Mouse (Mus musculus) retina, postnatal 1 day (tissue): Measurements from ENCODE around the gene Slc7a11.

Experiments
- DNase-seq: peaks from one replicate; pipeline ENCODE4 v3.0.0-alpha.2; 2012

Slc7a11 gene

GRCm38 (mm10) chr3:50388786-50389185 lies 54.6 kb downstream of the Slc7a11 start:
- DNase-seq = peak; percentile 53

DNA sequence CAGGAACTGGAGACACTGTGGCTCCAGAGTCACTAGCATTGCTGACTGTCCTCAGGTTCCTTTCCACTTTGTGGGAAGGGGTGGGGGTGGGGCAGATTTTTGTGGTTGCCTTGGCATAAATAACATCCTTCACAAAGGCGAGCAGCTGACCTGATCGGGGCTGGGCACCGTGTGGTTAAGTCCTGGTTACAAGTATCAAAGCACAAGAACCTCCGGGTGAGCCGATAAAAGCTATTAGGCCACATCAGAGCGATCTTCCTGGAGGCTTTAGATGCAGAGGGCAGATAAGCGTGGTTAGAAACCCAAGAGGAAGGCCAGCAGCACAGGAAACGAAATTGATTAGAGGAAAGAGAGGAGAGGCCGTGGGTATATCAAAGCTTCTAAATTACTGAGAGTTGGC lies 55.1 kb downstream of the Slc7a11 start:
- DNase-seq = peak; percentile 47

- peak; percentile 34 for DNase-seq
Measured at GRCm38 (mm10) chr3:50387280-50387679, 56.1 kb downstream of the Slc7a11 start.

DNA sequence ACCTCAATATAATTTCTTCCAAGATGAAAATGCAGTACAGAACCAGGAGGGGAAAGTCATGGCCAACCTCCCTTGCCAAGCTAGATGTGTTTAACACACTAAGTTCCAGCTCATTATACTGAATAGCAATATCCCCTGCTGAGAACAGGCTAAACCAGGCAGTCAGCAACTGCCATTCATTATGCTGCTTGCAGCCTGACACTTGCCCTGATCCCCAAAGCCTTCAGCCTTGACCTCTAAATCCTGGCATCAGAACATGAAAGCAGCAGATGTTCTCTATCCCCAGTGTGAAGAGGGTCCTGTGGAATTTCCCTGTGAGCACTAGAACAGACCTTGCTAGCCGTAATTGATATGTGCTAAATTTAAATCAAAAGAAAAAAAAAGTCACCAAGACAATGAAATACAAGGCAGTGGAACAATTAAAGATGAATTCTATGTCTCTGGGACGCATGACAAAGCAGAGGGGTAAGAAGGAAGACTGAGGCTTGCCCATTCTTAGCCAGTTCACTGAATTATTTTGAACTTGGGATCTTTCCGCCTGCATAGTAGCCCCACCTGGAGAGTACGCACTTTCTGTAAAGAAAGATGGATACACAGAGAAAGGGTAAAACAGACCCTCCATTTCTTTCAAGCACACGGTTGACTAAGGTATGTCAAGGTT lies 56.7 kb downstream of the Slc7a11 start:
- DNase-seq = peak; percentile 87

DNA sequence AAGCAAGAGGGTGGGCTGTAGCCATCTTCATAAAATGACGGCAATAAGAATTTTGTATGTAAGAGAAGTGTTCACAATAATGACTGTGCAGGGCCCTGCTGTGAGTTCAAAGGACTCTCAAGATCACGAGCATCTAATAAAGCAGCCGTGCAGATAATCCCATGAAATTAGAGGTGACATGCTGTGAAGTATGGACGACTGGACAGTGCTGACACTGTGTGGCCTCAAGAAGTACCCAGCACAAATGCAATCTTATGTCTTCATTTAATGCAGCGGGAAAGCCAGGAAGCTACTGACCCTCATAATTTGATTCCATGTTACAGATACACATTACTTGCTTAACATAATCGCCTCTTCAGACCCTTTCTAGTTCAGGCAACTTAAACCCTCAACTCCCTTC lies 57.3 kb downstream of the Slc7a11 start:
- DNase-seq = peak; percentile 40

GRCm38 (mm10) chr3:50382729-50383128 lies 60.7 kb downstream of the Slc7a11 start:
- peak; percentile 94 for DNase-seq

- DNase-seq = peak; percentile 58
Measured at GRCm38 (mm10) chr3:50381861-50382693, 61.3 kb downstream of the Slc7a11 start.

DNA sequence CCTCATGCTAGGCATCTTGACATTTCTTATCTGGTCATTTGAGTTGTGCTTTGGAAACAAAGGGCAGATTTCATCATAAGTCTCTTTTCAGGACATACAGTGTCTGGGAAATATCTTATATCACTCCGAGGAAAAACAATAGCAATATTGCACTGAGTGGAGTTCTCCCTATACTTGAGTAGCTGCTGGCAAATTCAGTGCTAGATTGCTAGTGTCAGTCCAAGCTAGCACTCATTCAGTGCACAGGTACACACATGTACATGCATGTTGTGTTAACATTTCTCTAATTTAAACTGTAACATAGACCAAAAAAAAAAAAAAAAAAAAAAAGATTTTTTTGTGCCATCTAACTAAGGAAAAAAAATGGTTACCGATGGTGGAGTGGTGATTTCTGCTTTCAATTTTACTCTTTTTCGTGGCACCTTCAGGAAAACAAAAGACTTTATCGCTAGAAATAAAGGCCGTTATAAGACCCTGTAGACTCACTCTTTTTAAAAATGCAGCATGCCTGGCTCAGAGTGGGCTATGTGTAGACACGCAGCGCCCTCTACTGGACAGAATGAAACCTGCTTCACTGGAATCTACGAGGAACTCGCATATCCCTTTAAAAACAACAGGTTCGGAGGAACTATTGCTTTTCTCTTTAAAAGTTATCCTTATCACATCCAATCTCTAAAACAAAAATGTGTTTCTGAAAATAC lies 62.1 kb downstream of the Slc7a11 start:
- peak; percentile 89 for DNase-seq

- DNase-seq = no peak
Measured at GRCm38 (mm10) chr3:50379942-50380341, 63.5 kb downstream of the Slc7a11 start.

GRCm38 (mm10) chr3:50375477-50375876 lies 67.9 kb downstream of the Slc7a11 start:
- peak; percentile 8 for DNase-seq

GRCm38 (mm10) chr3:50369791-50370190 lies 73.6 kb downstream of the Slc7a11 start:
- no peak for DNase-seq

DNA sequence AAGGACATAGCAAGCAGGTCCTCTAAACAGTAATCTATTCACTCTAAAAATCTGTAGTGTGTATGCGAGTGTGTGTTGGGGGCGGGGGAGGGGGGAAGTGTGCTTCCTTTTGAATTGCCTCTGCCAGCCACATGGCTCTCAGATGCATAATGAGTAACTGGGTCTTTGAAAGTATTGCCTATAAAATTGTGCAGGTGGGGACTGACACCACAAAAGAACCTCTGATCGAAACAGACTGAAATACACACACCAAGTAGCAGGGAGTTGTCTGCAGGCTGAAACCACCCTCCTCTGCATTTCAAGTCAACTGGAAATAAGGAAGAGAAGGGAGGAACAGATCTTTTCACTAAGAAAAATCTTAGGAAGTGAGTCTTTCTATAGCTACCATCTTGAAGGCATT lies 76.2 kb downstream of the Slc7a11 start:
- no peak for DNase-seq

- DNase-seq = no peak
Measured at GRCm38 (mm10) chr3:50363659-50364058, 79.8 kb downstream of the Slc7a11 start.

DNA sequence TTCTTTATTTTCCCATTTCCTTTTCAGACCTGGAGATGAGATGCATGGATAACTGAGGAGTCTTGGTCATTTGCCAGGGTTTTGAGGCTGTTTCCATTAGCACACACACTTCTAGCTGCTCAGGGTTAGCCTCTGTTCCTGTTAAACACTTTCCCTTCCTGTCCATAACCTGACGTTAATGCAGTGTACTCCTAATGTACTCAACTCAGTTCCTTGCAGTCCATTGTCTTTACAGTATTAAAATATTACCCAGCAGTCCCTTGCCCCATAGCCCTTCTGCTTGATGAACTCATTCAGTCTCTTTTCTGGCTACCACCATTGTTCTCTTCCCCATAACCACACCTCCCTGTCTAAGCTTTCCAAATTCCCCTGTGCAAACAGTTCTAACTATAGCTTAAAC lies 96.3 kb downstream of the Slc7a11 start:
- no peak for DNase-seq

- no peak for DNase-seq
Measured at GRCm38 (mm10) chr3:50344411-50344810, 99.0 kb downstream of the Slc7a11 start.

DNA sequence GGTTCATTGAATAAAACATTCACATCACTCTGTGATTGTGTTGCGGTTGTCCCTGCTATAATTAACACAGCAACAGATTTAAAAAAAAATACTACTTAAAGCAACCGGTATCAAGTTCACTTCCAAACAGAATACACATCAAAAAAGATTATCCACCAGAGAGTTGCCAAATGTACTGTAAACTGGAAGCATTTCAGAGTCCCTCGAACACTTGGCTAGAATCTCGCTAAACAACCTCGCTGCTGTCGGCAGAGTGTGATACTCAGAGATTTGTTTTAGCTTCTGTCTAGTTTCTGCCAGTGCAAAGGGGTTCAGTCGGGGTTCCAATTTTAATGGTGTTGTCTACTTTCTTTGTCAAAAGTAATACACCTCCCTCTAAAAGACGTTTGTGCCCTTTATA lies 118.9 kb downstream of the Slc7a11 start:
- DNase-seq = no peak

DNA sequence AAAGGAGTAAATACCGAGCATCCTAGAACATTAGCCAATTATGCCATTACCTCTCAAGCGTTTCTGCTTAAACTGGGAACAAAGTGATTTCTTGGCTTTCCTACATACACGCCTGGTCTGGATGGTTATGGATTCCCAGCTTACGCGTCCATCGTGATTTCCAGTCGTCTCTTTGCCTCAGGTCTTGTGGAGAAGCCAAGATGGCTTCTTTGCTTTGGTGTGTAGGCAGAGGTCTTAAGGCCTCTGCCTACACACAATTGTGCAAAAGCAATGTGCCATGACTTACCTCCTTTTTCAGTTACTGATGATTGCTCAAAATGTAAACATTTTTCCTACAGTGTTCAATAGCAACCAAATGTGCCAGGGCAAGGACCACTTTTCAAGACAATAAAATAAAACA lies 119.5 kb downstream of the Slc7a11 start:
- DNase-seq = no peak

GRCm38 (mm10) chr3:50320862-50321261 lies 122.6 kb downstream of the Slc7a11 start:
- DNase-seq = no peak

- no peak for DNase-seq
Measured at GRCm38 (mm10) chr3:50318074-50318473, 125.3 kb downstream of the Slc7a11 start.

DNA sequence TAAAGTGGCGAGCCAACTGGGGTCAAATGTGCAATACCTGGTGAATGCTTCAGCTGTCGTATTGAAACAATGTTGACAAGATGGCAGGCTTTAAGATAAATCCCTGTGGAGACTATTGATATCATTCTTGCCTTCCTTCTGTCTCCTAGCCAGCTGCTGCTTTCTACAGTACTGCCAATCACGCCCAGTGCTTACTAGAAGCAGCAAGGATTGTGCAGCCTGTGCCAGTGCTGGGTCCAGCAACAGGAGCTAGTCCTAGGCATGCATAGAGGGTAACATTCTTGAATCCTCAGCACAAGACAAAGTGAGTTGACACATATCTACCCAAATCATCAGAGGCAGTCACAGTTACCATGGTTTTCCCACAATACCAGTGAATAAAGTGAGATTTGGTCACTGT lies 129.6 kb downstream of the Slc7a11 start:
- DNase-seq = no peak

GRCm38 (mm10) chr3:50307339-50308327 lies 135.8 kb downstream of the Slc7a11 start:
- no peak for DNase-seq

DNA sequence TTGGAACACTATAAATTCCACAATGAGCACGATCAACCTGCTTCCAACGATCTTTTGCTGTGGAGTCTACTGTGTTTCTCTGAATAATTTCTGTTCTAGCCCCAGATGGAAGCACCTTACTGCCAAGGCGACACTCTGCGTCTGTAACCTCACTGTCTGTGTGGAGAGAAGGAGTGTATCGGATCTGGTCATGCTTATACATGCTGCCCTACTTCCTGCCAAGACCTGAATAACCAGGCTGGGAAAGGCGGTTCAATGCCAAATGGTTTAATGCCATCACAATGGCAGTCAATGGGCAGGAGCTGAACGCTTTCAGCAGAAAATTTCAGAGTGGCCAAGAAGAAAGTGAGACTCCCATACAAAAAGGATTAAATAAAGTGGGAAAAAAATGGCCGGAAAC lies 137.1 kb downstream of the Slc7a11 start:
- DNase-seq = no peak
